Mouse (Mus musculus): Measurements from ENCODE around the gene Kcnk10.
A peak's percentile ranks its signal among the peaks of the same experiment; 100 is the strongest.
"Not testable (repeated sequence)": the region's sequence is repeated elsewhere in the genome, so short reads cannot be mapped to it uniquely, and the experiment has no call there.

Kcnk10 gene

GRCm38 (mm10) chr12:98577861-98578360, at the start of gene Kcnk10:
Gene Kcnk10 (minus strand): TSS chr12:98578310.
- DNase-seq (ENCODE audit: low spot score) = no peak

- peak; percentile 93 for DNase-seq (ENCODE audit: low spot score)
Observed at GRCm38 (mm10) chr12:98627392-98628259, 49.5 kb upstream of the Kcnk10 start, which contains the start of gene Spata7. Gene Spata7 (plus strand): TSS chr12:98628157.

- not testable (repeated sequence) for DNase-seq (ENCODE audit: low spot score)
Observed at GRCm38 (mm10) chr12:98623266-98623665, 45.2 kb upstream of the Kcnk10 start.

- DNase-seq (ENCODE audit: low spot score) = not testable (repeated sequence)
Observed at GRCm38 (mm10) chr12:98620922-98621321, 42.8 kb upstream of the Kcnk10 start.

GRCm38 (mm10) chr12:98619496-98619895, 41.4 kb upstream of the Kcnk10 start:
- DNase-seq (ENCODE audit: low spot score) = no peak

GRCm38 (mm10) chr12:98615746-98616145, 37.6 kb upstream of the Kcnk10 start:
- DNase-seq (ENCODE audit: low spot score) = no peak

- DNase-seq (ENCODE audit: low spot score) = no peak
Observed at GRCm38 (mm10) chr12:98614910-98615508, 36.9 kb upstream of the Kcnk10 start.

- no peak for DNase-seq (ENCODE audit: low spot score)
Observed at GRCm38 (mm10) chr12:98610341-98610740, 32.2 kb upstream of the Kcnk10 start.

- DNase-seq (ENCODE audit: low spot score) = no peak
Observed at GRCm38 (mm10) chr12:98606595-98607290, 28.6 kb upstream of the Kcnk10 start.

- no peak for DNase-seq (ENCODE audit: low spot score)
Observed at GRCm38 (mm10) chr12:98605264-98605663, 27.2 kb upstream of the Kcnk10 start.

GRCm38 (mm10) chr12:98602114-98602513, 24.0 kb upstream of the Kcnk10 start:
- no peak for DNase-seq (ENCODE audit: low spot score)

GRCm38 (mm10) chr12:98600861-98601260, 22.8 kb upstream of the Kcnk10 start:
- no peak for DNase-seq (ENCODE audit: low spot score)

GRCm38 (mm10) chr12:98591016-98591415, 12.9 kb upstream of the Kcnk10 start:
- DNase-seq (ENCODE audit: low spot score) = no peak

GRCm38 (mm10) chr12:98588573-98588972, 10.5 kb upstream of the Kcnk10 start:
- DNase-seq (ENCODE audit: low spot score) = no peak

GRCm38 (mm10) chr12:98585302-98585701, 7.2 kb upstream of the Kcnk10 start:
- DNase-seq (ENCODE audit: low spot score) = no peak

- DNase-seq (ENCODE audit: low spot score) = no peak
Observed at GRCm38 (mm10) chr12:98575942-98576550, 2.1 kb downstream of the Kcnk10 start.

GRCm38 (mm10) chr12:98575195-98575887, 2.8 kb downstream of the Kcnk10 start:
- DNase-seq (ENCODE audit: low spot score) = no peak

- DNase-seq (ENCODE audit: low spot score) = no peak
Observed at GRCm38 (mm10) chr12:98574353-98575194, 3.5 kb downstream of the Kcnk10 start.

- DNase-seq (ENCODE audit: low spot score) = no peak
Observed at GRCm38 (mm10) chr12:98573317-98574270, 4.5 kb downstream of the Kcnk10 start.
